Mouse (Mus musculus) olfactory bulb, adult 2 months (tissue): ENCODE results near the gene Gfm1.

ENCODE experiments used
- CTCF ChIP-seq: fragments of 200-500 bp; IDR thresholded peaks from 2 replicates; pipeline ENCODE4 v1.5.1; 2012; ENCODE audit warnings: low read depth, mild to moderate bottlenecking, low read length, moderate library complexity; ENCODE audit not compliant: insufficient read depth
- POLR2A ChIP-seq: fragments of 200-500 bp; IDR thresholded peaks from 2 replicates; pipeline ENCODE4 v1.6.1; 2012; ENCODE audit warnings: mild to moderate bottlenecking, low read depth, low read length, moderate library complexity; ENCODE audit not compliant: insufficient read depth

DNA sequence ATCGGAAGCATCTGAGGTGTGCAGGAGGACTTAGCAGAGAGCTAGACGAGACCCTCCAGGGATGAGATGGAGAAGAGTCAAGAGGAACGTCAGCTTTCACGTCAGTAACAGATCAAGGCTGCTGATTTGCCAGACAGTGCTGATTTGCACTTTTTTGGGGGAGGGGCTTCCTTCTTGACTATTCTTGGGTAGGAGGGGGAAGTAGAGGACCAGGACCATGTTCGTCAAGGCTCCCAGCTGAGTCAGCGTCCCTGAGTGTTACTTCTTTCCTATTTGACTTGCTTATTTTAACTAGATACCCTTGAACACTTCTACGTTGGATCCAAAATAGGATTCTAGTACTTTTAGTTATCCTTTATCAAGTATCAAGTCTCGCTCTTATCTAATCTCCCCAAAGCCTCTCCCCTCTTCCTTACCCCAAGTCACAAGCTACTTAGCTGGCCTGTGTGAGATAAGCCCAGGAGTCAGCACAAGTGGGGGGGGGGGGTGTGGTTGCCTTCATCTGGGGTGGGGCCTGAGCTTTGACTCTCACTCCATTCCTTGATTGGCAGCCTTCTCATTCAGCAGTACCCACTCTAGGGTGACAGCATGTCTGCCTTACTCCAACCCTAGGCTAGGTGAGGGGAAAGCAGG, 69.0 kb downstream of the Gfm1 start:
- TF ChIP-seq POLR2A = no peak
- no peak for TF ChIP-seq CTCF
